Mouse (Mus musculus) neural tube, embryonic 11.5 days (tissue): Measurements from ENCODE around the gene Cacnb3. TPM values are rescaled to one million over a fixed set of nuclear protein-coding genes. Genes with fewer than 3 reads are reported as not detected.
A peak's percentile ranks its signal among the peaks of the same experiment; 100 is the strongest.

Experiments
- ATAC-seq: fragments of 200-750 bp; cut with Nextera tagmentation; 2 replicates; pipeline ENCODE4 v1.8.0; 2017; ENCODE audit warnings: moderate number of reproducible peaks, mild to moderate bottlenecking, moderate TSS enrichment, moderate library complexity; ENCODE audit not compliant: insufficient read depth, low FRiP score, low TSS enrichment
- DNase-seq: peaks from one replicate; pipeline ENCODE4 v3.0.0-alpha.2; 2015; ENCODE audit warnings: low spot score
- H3K27ac ChIP-seq: fragments of 300-500 bp; sonication (generic); 2 replicates; pipeline ENCODE4 v1.5.1; 2014; ENCODE audit warnings: low read depth, mild to moderate bottlenecking, low read length
- H3K27me3 ChIP-seq: fragments of 300-500 bp; sonication (generic); 2 replicates; pipeline ENCODE4 v1.6.1; 2014; ENCODE audit warnings: mild to moderate bottlenecking, low read length, mixed read lengths; ENCODE audit not compliant: control insufficient read depth, insufficient read depth
- H3K36me3 ChIP-seq: fragments of 300-500 bp; sonication (generic); 2 replicates; pipeline ENCODE4 v1.6.1; 2014; ENCODE audit warnings: mild to moderate bottlenecking, low read length, moderate library complexity, mixed read lengths; ENCODE audit not compliant: control insufficient read depth, insufficient read depth
- H3K4me1 ChIP-seq: fragments of 300-500 bp; sonication (generic); 2 replicates; pipeline ENCODE4 v1.6.1; 2014; ENCODE audit warnings: low read length, mixed read lengths; ENCODE audit not compliant: control insufficient read depth, insufficient read depth
- H3K4me2 ChIP-seq: fragments of 300-500 bp; sonication (generic); 2 replicates; pipeline ENCODE4 v1.6.1; 2014; ENCODE audit warnings: low read depth, mild to moderate bottlenecking, moderate library complexity
- H3K4me3 ChIP-seq: fragments of 300-500 bp; sonication (generic); 2 replicates; pipeline ENCODE4 v1.5.1; 2014; ENCODE audit warnings: low read depth, low read length
- H3K9ac ChIP-seq: fragments of 300-500 bp; sonication (generic); 2 replicates; pipeline ENCODE4 v1.6.1; 2014; ENCODE audit warnings: mild to moderate bottlenecking, low read length
- H3K9me3 ChIP-seq: fragments of 300-500 bp; sonication (generic); 2 replicates; pipeline ENCODE4 v1.6.1; 2016; ENCODE audit warnings: low read length; ENCODE audit not compliant: control insufficient read depth
- WGBS: fragments of 180-500 bp; shearing (Covaris S2); extraction: QIAGEN DNeasy Blood & Tissue Kit; methylation state at CpG from one replicate; pipeline ENCODE4 v1.1.7; 2014; 5-methylcytosine and 5-hydroxymethylcytosine counted together
- polyA plus RNA-seq: library from polyadenylated mRNA; unstranded; fragments of >200 nt; fragmentation: Nextera tagmentation; extraction: Ambion mirVana; gene quantifications from 2 replicates; pipeline ENCODE4 v1.2.1, GENCODE M21; 2014

Cacnb3 gene
- polyA plus RNA-seq, 1 experiment from 2014 or later: 58.4 TPM

DNA sequence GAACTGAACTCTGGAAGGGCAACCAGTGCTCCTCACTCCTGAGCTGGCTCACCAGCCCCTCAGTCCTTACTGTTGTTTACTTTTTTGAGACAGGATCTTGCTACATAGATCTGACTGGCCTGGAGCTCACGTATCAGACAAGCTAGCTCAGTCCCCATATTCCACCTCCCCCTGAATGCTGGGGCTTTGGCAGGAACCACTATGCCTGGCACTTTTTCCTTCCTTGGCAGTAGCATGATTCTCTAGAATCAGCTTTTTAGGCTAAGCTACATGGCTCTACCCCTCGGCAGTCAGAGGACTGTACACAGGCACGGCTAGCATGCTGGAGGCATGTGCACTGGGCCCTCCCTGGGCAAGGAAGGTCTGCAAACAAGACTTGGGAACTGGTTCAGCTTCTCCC, 17.4 kb downstream of the Cacnb3 start:
- no peaks in the 10 kb centered on the region for H3K4me1 ChIP-seq
- ATAC-seq: no peak
- no peaks in the 10 kb centered on the region for H3K27me3 ChIP-seq
- H3K9me3 ChIP-seq: no peaks in the 10 kb centered on the region
- peaks cover 60% of the 10 kb centered on the region for H3K36me3 ChIP-seq
- 92% methylated on average over 3 of the region's 3 CpGs for WGBS
- DNase-seq: no peak
- no peak overlapping the region for H3K4me3 ChIP-seq
- H3K4me2 ChIP-seq: no peak overlapping the region
- H3K27ac ChIP-seq: no peak overlapping the region
- H3K9ac ChIP-seq: no peak overlapping the region

DNA sequence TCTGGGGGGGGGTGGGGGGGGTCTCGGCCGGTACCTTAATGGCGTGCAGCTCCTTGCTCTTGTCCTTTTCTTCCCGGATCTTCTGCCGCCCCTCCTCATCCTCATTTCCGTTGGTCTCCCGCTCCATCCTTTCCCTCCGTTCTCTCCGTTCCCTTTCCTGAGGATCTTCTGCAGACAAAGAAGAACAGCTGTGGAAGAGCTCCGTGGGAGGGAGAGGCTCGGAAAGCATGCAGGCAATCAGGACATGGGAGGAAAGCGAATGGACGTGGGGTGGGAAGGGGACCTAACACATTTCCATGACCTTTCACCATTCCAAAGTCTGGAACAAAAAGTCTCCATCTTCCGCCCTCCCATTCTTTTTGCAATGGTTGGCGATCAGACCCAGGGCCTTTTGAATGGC, 20.8 kb downstream of the Cacnb3 start:
- Histone ChIP-seq H3K27ac (no peak overlapping the region), H3K4me2 (no peak overlapping the region), H3K36me3 (peaks cover 68% of the 10 kb centered on the region), H3K27me3 (no peaks in the 10 kb centered on the region), H3K9me3 (no peaks in the 10 kb centered on the region), H3K9ac (no peak overlapping the region), H3K4me1 (no peaks in the 10 kb centered on the region), H3K4me3 (no peak overlapping the region)
- ATAC-seq: no peak
- WGBS: 91% methylated on average over 15 of the region's 15 CpGs
- no peak for DNase-seq

DNA sequence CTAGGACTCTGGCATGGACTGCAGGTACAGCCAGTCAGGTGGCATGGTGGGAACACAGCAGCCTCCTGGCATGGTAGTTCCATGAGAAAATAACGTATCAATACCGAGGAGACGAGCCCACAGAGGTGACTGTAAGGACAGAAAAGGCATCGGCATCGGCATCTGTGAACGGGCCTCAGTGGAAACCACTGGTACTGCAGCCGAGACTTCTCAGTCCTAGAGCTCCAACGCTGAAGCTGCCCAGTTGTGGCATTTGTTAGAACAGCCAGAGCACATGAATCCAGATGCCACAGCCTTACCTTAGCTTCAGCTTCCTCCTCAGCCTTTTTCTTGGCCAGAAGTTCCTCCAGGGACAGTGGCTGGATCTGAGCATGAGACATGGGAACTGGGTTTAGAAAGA, 21.5 kb downstream of the Cacnb3 start:
- Histone ChIP-seq H3K4me1 (no peaks in the 10 kb centered on the region), H3K4me3 (no peak overlapping the region), H3K36me3 (peaks cover 71% of the 10 kb centered on the region), H3K9ac (no peak overlapping the region), H3K27ac (no peak overlapping the region), H3K27me3 (no peaks in the 10 kb centered on the region), H3K9me3 (no peaks in the 10 kb centered on the region), H3K4me2 (no peak overlapping the region)
- no peak for DNase-seq
- no peak for ATAC-seq
- 96% methylated on average over 8 of the region's 8 CpGs for WGBS

DNA sequence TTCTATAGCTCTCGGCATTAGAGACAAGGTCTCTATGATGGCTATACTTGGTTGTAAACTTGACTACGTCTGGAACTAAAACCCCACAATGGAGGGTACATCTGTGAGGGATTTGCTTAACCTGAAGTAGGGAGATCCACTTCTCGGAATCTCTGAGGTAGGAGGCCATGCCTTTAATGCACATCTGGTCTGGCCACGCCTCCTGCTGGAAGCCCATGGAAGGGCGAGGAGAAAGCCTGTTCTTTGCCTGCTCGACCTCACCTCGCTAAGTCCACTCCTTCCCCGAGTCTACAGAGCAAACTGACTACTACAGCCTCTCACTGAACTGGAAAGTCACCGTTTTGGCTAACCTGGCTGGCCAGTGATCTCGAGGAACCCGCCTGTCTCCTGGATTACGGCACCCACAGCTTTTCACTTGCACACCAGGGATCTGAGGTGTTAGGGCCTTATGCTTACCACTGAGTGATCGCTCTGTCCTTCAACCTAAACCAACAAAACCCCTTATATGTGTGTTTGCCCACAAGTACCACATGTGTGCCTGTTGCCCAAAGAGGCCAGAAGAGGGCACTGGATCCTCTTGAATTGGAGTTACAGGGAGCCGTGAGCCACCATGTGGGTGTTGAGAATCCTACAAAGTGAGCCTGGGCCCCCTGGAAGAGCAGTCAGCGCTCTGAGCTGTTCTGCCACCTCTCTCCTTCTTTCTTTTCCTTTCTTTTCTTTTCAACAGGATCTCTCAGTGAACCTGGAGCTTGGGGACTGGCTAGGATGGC, 26.5 kb downstream of the Cacnb3 start:
- ATAC-seq (no peak), DNase-seq (no peak)
- no peaks in the 10 kb centered on the region for H3K27me3 ChIP-seq
- no peaks in the 10 kb centered on the region; the same call in 1 of the 2 replicates for H3K4me1 ChIP-seq
- H3K4me2 ChIP-seq: no peak overlapping the region
- H3K36me3 ChIP-seq: peaks cover 47% of the 10 kb centered on the region
- WGBS: 83% methylated on average over 15 of the region's 15 CpGs
- H3K9ac ChIP-seq: no peak overlapping the region
- no peak overlapping the region for H3K27ac ChIP-seq
- H3K9me3 ChIP-seq: no peaks in the 10 kb centered on the region
- H3K4me3 ChIP-seq: no peak overlapping the region

DNA sequence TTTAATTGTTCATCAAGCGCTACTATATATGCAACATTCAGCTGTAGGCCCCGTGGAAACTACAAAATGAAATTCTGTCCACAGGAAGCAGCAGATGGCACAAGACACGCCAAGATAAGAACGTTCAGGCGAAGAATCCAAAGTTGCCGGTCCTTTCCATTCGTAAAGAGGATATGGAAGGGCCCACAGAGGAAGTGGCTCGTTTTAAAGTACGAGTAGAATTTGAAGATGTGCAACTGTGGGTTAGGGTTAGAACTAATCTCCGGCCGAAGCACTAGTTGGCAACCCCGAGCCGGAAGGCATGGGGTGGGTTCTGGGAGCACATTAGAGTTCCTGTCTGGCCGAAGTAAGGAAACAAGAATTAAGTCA, 31.5 kb downstream of the Cacnb3 start:
- H3K36me3 ChIP-seq: peaks cover 12% of the 10 kb centered on the region
- peak overlapping the region; percentile 80 for H3K27ac ChIP-seq
- H3K9ac ChIP-seq: peak overlapping the region; percentile 93
- no peaks in the 10 kb centered on the region for H3K9me3 ChIP-seq
- H3K27me3 ChIP-seq: no peaks in the 10 kb centered on the region
- WGBS: 3% methylated on average over 14 of the region's 14 CpGs
- DNase-seq (peak; percentile 35), ATAC-seq (no peak)
- peak overlapping the region; percentile 67 for H3K4me3 ChIP-seq
- H3K4me1 ChIP-seq: no peaks in the 10 kb centered on the region; the same call in 1 of the 2 replicates
- peak overlapping the region; percentile 82 for H3K4me2 ChIP-seq

DNA sequence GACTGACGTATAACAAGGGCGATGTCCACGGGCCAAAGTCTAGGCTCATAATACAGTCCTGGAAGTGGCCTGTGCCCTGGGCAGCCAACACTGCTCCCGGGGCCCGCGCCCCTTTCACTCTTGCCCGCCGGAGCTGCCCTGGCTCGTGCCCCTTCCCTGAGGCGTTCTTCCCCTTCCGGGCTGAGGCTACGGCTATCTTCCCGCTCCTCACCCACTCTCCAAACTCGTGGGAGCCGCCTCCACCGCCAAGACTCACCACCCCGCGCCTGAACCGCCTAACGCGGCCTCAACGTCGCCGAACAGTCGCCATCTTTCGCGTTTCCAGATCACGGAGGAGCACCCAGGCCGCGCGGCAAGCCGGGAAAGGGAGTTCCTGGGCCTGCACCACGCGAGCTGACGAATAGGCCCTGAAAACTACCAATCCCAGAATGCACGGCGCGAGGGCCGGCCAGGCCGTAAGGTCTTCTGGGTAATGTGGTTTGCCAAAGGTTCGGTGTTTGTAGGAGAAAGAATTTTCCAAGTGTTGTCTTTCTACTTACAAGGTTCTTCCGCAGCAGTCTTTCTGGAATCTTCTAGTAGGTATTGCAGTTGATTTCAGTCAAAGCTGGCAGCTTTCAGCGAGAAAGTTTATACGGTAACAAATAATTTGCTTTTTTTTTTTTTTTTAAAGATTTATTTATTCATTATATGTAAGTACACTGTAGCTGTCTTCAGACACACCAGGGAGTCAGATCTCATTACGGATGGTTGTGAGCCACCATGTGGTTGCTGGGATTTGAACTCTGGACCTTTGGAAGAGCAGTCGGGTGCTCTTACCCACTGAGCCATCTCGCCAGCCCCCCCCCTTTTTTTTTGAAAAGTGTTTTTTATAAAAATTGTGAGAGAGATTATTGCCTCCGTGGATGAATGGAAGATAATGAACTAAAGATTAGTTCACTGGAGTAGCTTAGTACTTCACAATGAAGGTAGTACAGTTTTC, 32.2 kb downstream of the Cacnb3 start, which contains the start of gene Ddx23:
Gene Ddx23 (minus strand): TSS at position 328 of the 979 bp plus-strand sequence.
- H3K9ac ChIP-seq: peak within 1 kb of the TSS; percentile 93
- ATAC-seq (peak; percentile 92), DNase-seq (peak; percentile 97)
- no peaks in the 10 kb centered on the region for H3K27me3 ChIP-seq
- H3K27ac ChIP-seq: peak within 1 kb of the TSS; percentile 80
- peak within 1 kb of the TSS; percentile 82 for H3K4me2 ChIP-seq
- peaks cover 6% of the 10 kb centered on the region for H3K36me3 ChIP-seq
- H3K4me1 ChIP-seq: no peaks in the 10 kb centered on the region; the same call in 1 of the 2 replicates
- 4% methylated on average over 47 of the region's 48 CpGs for WGBS
- H3K4me3 ChIP-seq: peak within 1 kb of the TSS; percentile 67
- H3K9me3 ChIP-seq: no peaks in the 10 kb centered on the region

DNA sequence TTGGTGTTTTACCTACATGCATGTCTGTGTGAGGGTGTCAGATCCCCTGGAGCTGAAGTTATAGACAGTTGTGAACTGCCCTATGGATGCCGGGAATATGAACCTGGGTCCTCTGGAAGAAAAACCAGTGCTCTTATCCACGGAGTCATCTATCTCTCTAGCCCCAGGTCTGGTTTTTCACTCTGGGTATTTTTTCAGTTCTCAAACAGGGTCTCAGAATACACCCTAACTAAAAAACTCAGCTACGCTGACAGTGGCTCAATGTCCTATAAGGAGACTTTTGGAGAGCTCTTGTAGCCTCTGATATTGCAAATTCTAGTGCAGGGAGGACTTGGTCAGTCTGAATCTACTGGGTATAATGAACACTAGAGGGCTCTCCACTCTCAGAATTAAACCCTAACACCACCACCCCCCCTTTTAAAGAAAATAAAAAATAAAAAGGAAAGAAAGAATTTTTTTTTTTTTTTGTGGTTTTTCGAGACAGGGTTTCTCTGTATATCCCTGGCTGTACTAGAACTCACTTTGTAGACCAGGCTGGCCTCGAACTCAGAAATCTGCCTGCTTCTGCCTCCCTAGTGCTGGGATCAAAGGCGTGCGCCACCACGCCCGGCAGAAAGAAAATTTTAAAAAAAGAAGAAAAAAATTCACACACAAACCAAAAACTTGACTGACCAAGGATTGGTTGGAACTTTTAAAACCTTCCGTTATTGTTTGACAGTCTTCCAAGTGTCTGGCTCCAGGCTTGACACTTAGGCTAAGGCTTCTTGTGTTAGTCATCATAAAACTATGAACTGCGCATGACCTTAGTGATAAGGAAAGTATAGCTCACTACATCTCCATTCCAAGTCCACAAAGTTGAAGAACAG, 33.6 kb downstream of the Cacnb3 start:
- WGBS: 83% methylated on average over 11 of the region's 11 CpGs
- Histone ChIP-seq H3K27ac (no peak overlapping the region), H3K4me3 (no peak overlapping the region), H3K4me1 (no peaks in the 10 kb centered on the region; the same call in 1 of the 2 replicates), H3K27me3 (no peaks in the 10 kb centered on the region), H3K4me2 (no peak overlapping the region), H3K9ac (no peak overlapping the region), H3K9me3 (no peaks in the 10 kb centered on the region), H3K36me3 (no peaks in the 10 kb centered on the region)
- ATAC-seq (no peak), DNase-seq (no peak)

DNA sequence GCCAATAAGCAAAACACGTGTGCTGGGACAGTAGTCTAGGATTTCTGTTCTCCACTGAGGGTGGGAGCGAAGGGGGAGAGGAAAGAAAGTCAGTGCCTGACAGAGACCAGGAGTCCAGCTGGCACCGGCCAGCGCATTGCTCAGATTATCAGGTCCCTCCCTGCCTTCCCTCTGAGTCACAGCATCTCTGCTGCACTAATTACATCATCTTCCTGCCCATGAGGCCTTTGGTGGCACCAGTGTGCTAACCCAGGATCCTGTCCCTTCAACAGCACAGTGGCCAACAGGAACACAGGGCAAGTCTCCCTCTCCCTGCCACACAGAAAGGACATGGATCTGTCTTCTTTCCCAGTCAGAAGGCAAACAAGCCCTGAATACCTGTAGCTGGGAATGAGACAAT, 42.0 kb downstream of the Cacnb3 start:
- DNase-seq (no peak), ATAC-seq (no peak)
- WGBS: 81% methylated on average over 4 of the region's 4 CpGs
- H3K27me3 ChIP-seq: peaks cover 13% of the 10 kb centered on the region; the same call in 1 of the 2 replicates
- peaks cover 32% of the 10 kb centered on the region for H3K4me1 ChIP-seq
- no peak overlapping the region for H3K9ac ChIP-seq
- no peak overlapping the region for H3K4me3 ChIP-seq
- no peak overlapping the region for H3K27ac ChIP-seq
- no peak overlapping the region for H3K4me2 ChIP-seq
- no peaks in the 10 kb centered on the region for H3K36me3 ChIP-seq
- H3K9me3 ChIP-seq: no peaks in the 10 kb centered on the region
